Mouse (Mus musculus): ENCODE measurements around the gene Afap1l2. TPM values are rescaled to one million over a fixed set of nuclear protein-coding genes. Genes with fewer than 3 reads are reported as not detected.

The Afap1l2 gene
- total and polyA plus RNA-seq, 2 experiments from 2014 or later, result 8.1 to 15.3 TPM

DNA sequence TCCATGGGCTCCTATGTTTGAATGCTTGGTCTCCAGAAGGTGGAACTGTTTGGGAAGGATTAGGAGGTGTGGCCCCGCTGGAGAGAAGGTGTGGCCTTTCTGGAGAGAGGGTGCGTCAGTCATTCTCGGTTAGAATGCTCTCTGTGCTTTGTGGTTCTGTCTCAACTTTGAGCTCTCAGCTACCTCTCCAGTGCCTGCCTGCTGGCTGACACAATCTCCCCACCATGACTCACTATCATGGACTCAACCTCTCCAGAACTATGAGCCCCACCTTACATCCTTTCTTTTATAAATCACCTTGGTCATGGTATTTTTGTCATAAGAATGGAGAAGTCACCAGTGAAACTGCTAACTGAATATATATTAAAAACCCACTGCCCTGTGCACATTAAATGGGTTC lies 93.4 kb downstream of the Afap1l2 start:
- no peak overlapping the region for H3K4me2 ChIP-seq (ENCODE audit: low read depth, low read length, poor library complexity, severe bottlenecking)
- WGBS, result 95% methylated on average over 3 of the region's 3 CpGs
- DNase-seq (ENCODE audit: low spot score) (no peak), ATAC-seq (ENCODE audit: low FRiP score) (no peak)
- H3K27ac ChIP-seq (ENCODE audit: low read depth, low read length), result no peak overlapping the region
- H3K4me3 ChIP-seq (ENCODE audit: low read depth, low read length), result no peak overlapping the region
- no peaks in the 10 kb centered on the region for H3K27me3 ChIP-seq (ENCODE audit: insufficient read depth, low read length)
- H3K9ac ChIP-seq (replicated peaks; ENCODE audit: low read length, poor library complexity, severe bottlenecking), result no peak overlapping the region
- no peaks in the 10 kb centered on the region for H3K9me3 ChIP-seq (ENCODE audit: low read length)
- no peak for TF ChIP-seq CTCF (IDR thresholded peaks at IDR 0.05)
- H3K4me1 ChIP-seq (ENCODE audit: insufficient read depth, low read length), result no peaks in the 10 kb centered on the region
- H3K36me3 ChIP-seq (ENCODE audit: insufficient read depth, low read length), result no peaks in the 10 kb centered on the region

DNA sequence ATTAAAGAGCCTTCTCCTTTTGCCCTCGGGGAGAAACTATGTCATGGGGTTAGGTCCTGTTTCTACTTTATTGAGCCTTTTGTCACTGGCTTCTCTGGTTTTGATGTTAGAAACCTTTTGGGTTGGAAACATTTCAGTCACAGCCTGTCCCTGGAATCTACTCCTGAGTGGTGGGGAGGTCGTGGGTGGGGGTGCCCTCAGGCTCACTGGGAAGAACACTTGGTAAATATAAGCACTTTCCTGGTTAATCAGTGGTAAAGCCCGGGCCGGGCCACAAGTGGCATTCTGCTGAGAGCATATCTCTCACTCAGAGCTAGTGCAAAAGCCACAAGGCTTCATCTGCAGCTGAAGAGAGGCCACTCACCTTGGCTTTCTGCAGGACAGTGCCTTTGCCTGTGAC lies 94.3 kb downstream of the Afap1l2 start:
- H3K4me1 ChIP-seq (ENCODE audit: insufficient read depth, low read length), result no peaks in the 10 kb centered on the region
- no peak overlapping the region for H3K27ac ChIP-seq (ENCODE audit: low read depth, low read length)
- H3K9me3 ChIP-seq (ENCODE audit: low read length), result no peaks in the 10 kb centered on the region
- H3K27me3 ChIP-seq (ENCODE audit: insufficient read depth, low read length), result no peaks in the 10 kb centered on the region
- H3K9ac ChIP-seq (replicated peaks; ENCODE audit: low read length, poor library complexity, severe bottlenecking), result no peak overlapping the region
- H3K36me3 ChIP-seq (ENCODE audit: insufficient read depth, low read length), result no peaks in the 10 kb centered on the region
- no peak overlapping the region for H3K4me2 ChIP-seq (ENCODE audit: low read depth, low read length, poor library complexity, severe bottlenecking)
- DNase-seq (ENCODE audit: low spot score) (no peak), ATAC-seq (ENCODE audit: low FRiP score) (no peak)
- WGBS, result 91% methylated on average over 4 of the region's 4 CpGs
- no peak for TF ChIP-seq CTCF (IDR thresholded peaks at IDR 0.05)
- H3K4me3 ChIP-seq (ENCODE audit: low read depth, low read length), result no peak overlapping the region

DNA sequence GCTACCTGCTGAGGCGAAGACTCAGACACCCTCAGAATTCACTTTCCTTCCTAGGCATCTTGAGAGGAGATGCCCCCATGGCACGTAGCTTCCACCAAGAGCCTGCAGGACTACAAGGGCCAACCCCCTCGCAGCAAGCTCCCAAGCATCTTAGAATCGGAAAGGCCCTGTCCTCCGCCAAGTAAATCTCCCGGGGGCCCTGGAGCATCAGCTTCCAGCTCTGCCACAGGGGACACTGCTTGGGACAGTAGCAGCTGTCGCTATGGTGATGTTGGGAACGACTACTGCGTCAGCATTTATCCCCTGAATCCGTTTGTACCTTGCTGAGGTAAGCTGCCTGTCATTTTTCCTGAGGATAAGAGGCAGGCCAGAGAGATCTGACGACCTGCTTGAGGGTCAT lies 97.5 kb downstream of the Afap1l2 start:
- Histone ChIP-seq H3K4me2 (ENCODE audit: low read depth, low read length, poor library complexity, severe bottlenecking) (no peak overlapping the region), H3K4me3 (ENCODE audit: low read depth, low read length) (no peak overlapping the region), H3K27me3 (ENCODE audit: insufficient read depth, low read length) (no peaks in the 10 kb centered on the region), H3K27ac (ENCODE audit: low read depth, low read length) (no peak overlapping the region), H3K36me3 (ENCODE audit: insufficient read depth, low read length) (no peaks in the 10 kb centered on the region), H3K4me1 (ENCODE audit: insufficient read depth, low read length) (no peaks in the 10 kb centered on the region), H3K9me3 (ENCODE audit: low read length) (no peaks in the 10 kb centered on the region), H3K9ac (replicated peaks; ENCODE audit: low read length, poor library complexity, severe bottlenecking) (no peak overlapping the region)
- no peak for TF ChIP-seq CTCF (IDR thresholded peaks at IDR 0.05)
- DNase-seq (ENCODE audit: low spot score) (peak; percentile 34), ATAC-seq (ENCODE audit: low FRiP score) (no peak)
- 37% methylated on average over 11 of the region's 11 CpGs for WGBS

DNA sequence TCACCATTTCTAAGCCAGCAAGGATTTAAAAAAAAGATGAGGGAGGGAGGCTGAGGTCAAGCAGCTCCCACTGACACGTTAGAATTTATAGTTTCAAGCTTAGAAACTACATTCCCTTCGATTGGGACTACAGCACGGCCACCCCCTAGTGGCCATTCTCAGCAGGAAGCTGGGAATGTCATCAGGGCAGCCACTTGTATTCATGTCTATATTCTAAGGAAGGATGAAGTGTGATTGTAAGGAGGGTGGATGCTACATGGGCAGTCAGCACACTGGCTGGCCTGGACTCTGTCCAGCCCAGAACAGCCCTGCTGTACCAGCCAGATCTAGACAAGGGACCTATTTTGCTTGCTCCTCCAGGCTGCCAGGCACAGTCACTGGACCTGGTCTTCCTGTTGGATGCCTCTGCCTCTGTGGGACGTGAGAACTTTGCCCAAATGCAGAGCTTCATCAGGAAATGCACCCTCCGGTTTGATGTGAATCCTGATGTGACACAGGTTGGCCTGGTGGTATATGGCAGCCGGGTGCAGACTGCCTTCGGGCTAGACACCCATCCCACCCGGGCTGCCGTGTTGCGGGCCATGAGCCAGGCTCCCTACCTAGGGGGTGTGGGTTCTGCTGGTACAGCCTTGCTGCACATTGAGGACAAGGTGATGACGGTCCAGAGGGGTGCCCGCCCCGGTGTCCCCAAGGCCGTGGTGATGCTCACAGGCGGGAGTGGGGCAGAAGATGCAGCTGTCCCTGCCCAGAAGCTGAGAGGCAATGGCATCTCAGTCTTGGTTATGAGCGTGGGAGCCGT lies 99.4 kb downstream of the Afap1l2 start:
- H3K4me3 ChIP-seq (ENCODE audit: low read depth, low read length), result no peak overlapping the region
- no peaks in the 10 kb centered on the region for H3K9me3 ChIP-seq (ENCODE audit: low read length)
- H3K36me3 ChIP-seq (ENCODE audit: insufficient read depth, low read length), result no peaks in the 10 kb centered on the region
- no peak overlapping the region for H3K27ac ChIP-seq (ENCODE audit: low read depth, low read length)
- peak; percentile 94 for TF ChIP-seq CTCF (IDR thresholded peaks at IDR 0.05)
- H3K4me2 ChIP-seq (ENCODE audit: low read depth, low read length, poor library complexity, severe bottlenecking), result no peak overlapping the region
- ATAC-seq (ENCODE audit: low FRiP score) (peak; percentile 49), DNase-seq (ENCODE audit: low spot score) (peak; percentile 77)
- H3K9ac ChIP-seq (replicated peaks; ENCODE audit: low read length, poor library complexity, severe bottlenecking), result no peak overlapping the region
- no peaks in the 10 kb centered on the region for H3K27me3 ChIP-seq (ENCODE audit: insufficient read depth, low read length)
- 77% methylated on average over 17 of the region's 17 CpGs for WGBS
- H3K4me1 ChIP-seq (ENCODE audit: insufficient read depth, low read length), result no peaks in the 10 kb centered on the region

DNA sequence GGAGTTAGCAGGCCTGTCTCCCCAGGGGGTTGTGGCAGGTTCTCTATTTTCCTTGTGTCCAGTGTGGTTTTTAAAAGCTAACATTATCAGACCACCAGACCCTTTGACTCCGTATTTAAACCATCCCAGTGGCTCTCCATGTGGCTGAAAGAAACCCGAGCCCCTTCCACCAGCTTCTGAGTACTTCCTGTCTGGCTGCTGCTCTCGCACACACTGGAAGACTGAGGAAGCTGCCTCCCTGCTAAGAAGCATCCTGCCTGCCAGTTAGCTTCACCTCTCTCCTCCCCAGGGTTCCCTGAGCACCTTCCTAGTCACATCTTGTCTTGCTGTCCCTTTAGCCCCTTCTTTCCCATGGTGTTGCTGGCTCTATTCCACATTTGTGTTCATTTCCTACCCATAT lies 100.2 kb downstream of the Afap1l2 start:
- Histone ChIP-seq H3K4me1 (ENCODE audit: insufficient read depth, low read length) (no peaks in the 10 kb centered on the region), H3K9ac (replicated peaks; ENCODE audit: low read length, poor library complexity, severe bottlenecking) (no peak overlapping the region), H3K4me2 (ENCODE audit: low read depth, low read length, poor library complexity, severe bottlenecking) (no peak overlapping the region), H3K27me3 (ENCODE audit: insufficient read depth, low read length) (no peaks in the 10 kb centered on the region), H3K9me3 (ENCODE audit: low read length) (no peaks in the 10 kb centered on the region), H3K36me3 (ENCODE audit: insufficient read depth, low read length) (no peaks in the 10 kb centered on the region), H3K4me3 (ENCODE audit: low read depth, low read length) (no peak overlapping the region), H3K27ac (ENCODE audit: low read depth, low read length) (no peak overlapping the region)
- ATAC-seq (ENCODE audit: low FRiP score), result no peak
- no peak for DNase-seq (ENCODE audit: low spot score)
- 63% methylated on average over 3 of the region's 3 CpGs for WGBS
- no peak for TF ChIP-seq CTCF (IDR thresholded peaks at IDR 0.05)

DNA sequence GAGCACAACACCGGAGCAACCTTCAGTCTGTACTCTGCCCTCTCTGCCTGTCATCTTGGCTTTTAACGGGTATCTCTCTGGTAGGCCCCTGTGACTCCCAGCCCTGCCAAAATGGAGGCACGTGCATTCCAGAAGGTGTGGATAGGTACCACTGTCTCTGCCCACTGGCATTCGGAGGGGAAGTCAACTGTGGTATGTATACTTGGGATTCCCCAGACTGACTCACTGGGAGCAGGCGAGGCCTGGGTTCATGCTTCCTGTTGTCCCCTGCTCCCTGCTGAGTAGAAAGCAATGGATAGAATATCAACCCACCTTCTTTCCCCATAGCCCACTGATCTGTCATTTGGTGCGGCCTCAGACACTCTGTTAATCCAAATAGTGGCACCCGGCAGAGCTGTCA lies 102.6 kb downstream of the Afap1l2 start:
- 84% methylated on average over 7 of the region's 7 CpGs for WGBS
- no peak overlapping the region for H3K27ac ChIP-seq (ENCODE audit: low read depth, low read length)
- no peak for DNase-seq (ENCODE audit: low spot score)
- no peaks in the 10 kb centered on the region for H3K9me3 ChIP-seq (ENCODE audit: low read length)
- no peak overlapping the region for H3K4me3 ChIP-seq (ENCODE audit: low read depth, low read length)
- H3K9ac ChIP-seq (replicated peaks; ENCODE audit: low read length, poor library complexity, severe bottlenecking), result no peak overlapping the region
- H3K27me3 ChIP-seq (ENCODE audit: insufficient read depth, low read length), result no peaks in the 10 kb centered on the region
- H3K4me2 ChIP-seq (ENCODE audit: low read depth, low read length, poor library complexity, severe bottlenecking), result no peak overlapping the region
- no peaks in the 10 kb centered on the region for H3K4me1 ChIP-seq (ENCODE audit: insufficient read depth, low read length)
- no peak for ATAC-seq (ENCODE audit: low FRiP score)
- no peaks in the 10 kb centered on the region for H3K36me3 ChIP-seq (ENCODE audit: insufficient read depth, low read length)
- no peak for TF ChIP-seq CTCF (IDR thresholded peaks at IDR 0.05)

All from midbrain, postnatal 0 days (tissue).